Mouse (Mus musculus): ENCODE measurements at regions not wholly inside any gene's neighbourhood (a gene's known extent, or its start where the extent isn't known, plus 50 kb on each side); places are given as distances from the start of the nearest gene placed in this dataset.

GRCm38 (mm10) chr6:66255378-66255777 lies 279.8 kb upstream of the Mad2l1 start:
- DNase-seq, result no peak

GRCm38 (mm10) chr6:66263429-66263828 lies 271.8 kb upstream of the Mad2l1 start:
- DNase-seq, result no peak

- DNase-seq, result no peak
Observed at GRCm38 (mm10) chr6:66263918-66264317, 271.3 kb upstream of the Mad2l1 start.

GRCm38 (mm10) chr6:66268427-66268826 lies 266.8 kb upstream of the Mad2l1 start:
- no peak for DNase-seq

- DNase-seq, result peak in 1 of 2 experiments; percentile 34
Observed at GRCm38 (mm10) chr6:66271414-66272206, 263.6 kb upstream of the Mad2l1 start.

GRCm38 (mm10) chr6:66272216-66272615 lies 263.0 kb upstream of the Mad2l1 start:
- DNase-seq, result no peak

GRCm38 (mm10) chr6:66274737-66275136 lies 260.5 kb upstream of the Mad2l1 start:
- DNase-seq, result no peak

- DNase-seq, result no peak
Observed at GRCm38 (mm10) chr6:66280701-66281100, 254.5 kb upstream of the Mad2l1 start.

GRCm38 (mm10) chr6:66282566-66283115 lies 252.5 kb upstream of the Mad2l1 start:
- DNase-seq, result no peak

GRCm38 (mm10) chr6:66283521-66283920 lies 251.7 kb upstream of the Mad2l1 start:
- DNase-seq, result no peak

GRCm38 (mm10) chr6:66287607-66288006 lies 247.6 kb upstream of the Mad2l1 start:
- DNase-seq, result no peak

- DNase-seq, result no peak
Observed at GRCm38 (mm10) chr6:66289196-66289595, 246.0 kb upstream of the Mad2l1 start.

GRCm38 (mm10) chr6:66291576-66291975 lies 243.6 kb upstream of the Mad2l1 start:
- no peak for DNase-seq

- DNase-seq, result no peak
Observed at GRCm38 (mm10) chr6:66298056-66298455, 237.1 kb upstream of the Mad2l1 start.

GRCm38 (mm10) chr6:66300189-66300588 lies 235.0 kb upstream of the Mad2l1 start:
- no peak for DNase-seq

GRCm38 (mm10) chr6:66344848-66345247 lies 190.3 kb upstream of the Mad2l1 start:
- DNase-seq, result no peak

- no peak for DNase-seq
Observed at GRCm38 (mm10) chr6:66347356-66347755, 187.8 kb upstream of the Mad2l1 start.

- DNase-seq, result peak in 1 of 2 experiments; percentile 21
Observed at GRCm38 (mm10) chr6:66361130-66361529, 174.1 kb upstream of the Mad2l1 start.

GRCm38 (mm10) chr6:66367263-66367662 lies 167.9 kb upstream of the Mad2l1 start:
- DNase-seq, result peak in 1 of 2 experiments; percentile 16

- no peak for DNase-seq
Observed at GRCm38 (mm10) chr6:66381279-66381934, 153.8 kb upstream of the Mad2l1 start.

- no peak for DNase-seq
Observed at GRCm38 (mm10) chr6:66382347-66383010, 152.7 kb upstream of the Mad2l1 start.

GRCm38 (mm10) chr6:66395147-66395546 lies 140.0 kb upstream of the Mad2l1 start:
- DNase-seq, result no peak

- DNase-seq, result no peak
Observed at GRCm38 (mm10) chr6:66397411-66397810, 137.8 kb upstream of the Mad2l1 start.
